Mouse (Mus musculus) CH12.LX (cell line): ENCODE measurements around the gene Setd3. TPM values are rescaled to one million over a fixed set of nuclear protein-coding genes. Genes with fewer than 3 reads are reported as not detected.
A peak's percentile ranks its signal among the peaks of the same experiment; 100 is the strongest.

ENCODE experiments used
- DNase-seq: peaks from one replicate; pipeline ENCODE4 v3.0.0-alpha.2; 2013; ENCODE audit errors: extremely low read depth
- H3K27ac ChIP-seq: 2 replicates; pipeline ENCODE4 v1.5.1; 2012; ENCODE audit warnings: low read depth, mild to moderate bottlenecking, control low read depth, moderate library complexity; ENCODE audit not compliant: insufficient read depth
- H3K27me3 ChIP-seq: replicated peaks from 2 replicates; pipeline ENCODE3; 2012; ENCODE audit warnings: inconsistent platforms
- H3K36me3 ChIP-seq, 2 experiments: replicated peaks in 1 of 2; 2 replicates each; pipeline versions ENCODE3 to v1.6.1; 2012; ENCODE audit warnings: inconsistent platforms in 1 of 2, low read length in 1 of 2, mild to moderate bottlenecking in 1 of 2, mixed read lengths in 1 of 2, moderate library complexity in 1 of 2; ENCODE audit not compliant: control insufficient read depth in 1 of 2, insufficient read depth in 1 of 2
- H3K4me1 ChIP-seq, 2 experiments: 2 replicates each; pipeline ENCODE4 v1.6.1; 2012; ENCODE audit warnings: inconsistent platforms in 1 of 2, moderate library complexity in 1 of 2; ENCODE audit not compliant: insufficient read depth in 2 of 2, control insufficient read depth in 1 of 2
- H3K4me2 ChIP-seq: 2 replicates; pipeline ENCODE4 v1.6.1; 2012; ENCODE audit warnings: low read depth, mild to moderate bottlenecking, control low read depth; ENCODE audit not compliant: poor library complexity, insufficient read depth, severe bottlenecking
- H3K4me3 ChIP-seq, 3 experiments: fragments of 150-350 bp in 1 of 3; sonication (generic) in 1 of 3; replicated peaks in 1 of 3; 2 replicates each; pipeline versions ENCODE3 to v1.5.1; 2011 to 2012; ENCODE audit warnings: low read depth in 2 of 3, low read length in 2 of 3, mild to moderate bottlenecking in 2 of 3, moderate library complexity in 2 of 3, control low read depth in 1 of 3, improper control_type of control experiment in 1 of 3, inconsistent platforms in 1 of 3, mixed read lengths in 1 of 3; ENCODE audit not compliant: poor library complexity in 1 of 3
- H3K79me2 ChIP-seq: replicated peaks from 2 replicates; pipeline ENCODE4 v1.6.1; 2012; ENCODE audit warnings: mild to moderate bottlenecking, moderate library complexity; ENCODE audit not compliant: control insufficient read depth, poor library complexity, insufficient read depth, severe bottlenecking; ENCODE audit errors: extremely low read depth
- H3K9ac ChIP-seq: 2 replicates; pipeline ENCODE4 v1.6.1; 2012; ENCODE audit warnings: low read depth, mild to moderate bottlenecking, control low read depth, moderate library complexity; ENCODE audit not compliant: insufficient read depth
- H3K9me3 ChIP-seq: replicated peaks from 2 replicates; pipeline ENCODE3; 2012; ENCODE audit warnings: low read length, inconsistent platforms, mixed read lengths
- BHLHE40 ChIP-seq: IDR thresholded peaks from 2 replicates; pipeline ENCODE4 v1.6.1; 2011; ENCODE audit warnings: mild to moderate bottlenecking, low read depth, low read length, improper control_type of control experiment
- EP300 ChIP-seq: IDR thresholded peaks from 2 replicates; pipeline ENCODE4 v1.6.1; 2011; ENCODE audit warnings: low read length, improper control_type of control experiment
- ETS1 ChIP-seq: conservative IDR thresholded peaks from 2 replicates; pipeline ENCODE4 v1.6.1; 2012; ENCODE audit warnings: low read depth, mild to moderate bottlenecking, inconsistent platforms, low read length, improper control_type of control experiment, moderate library complexity
- GABPA ChIP-seq: IDR thresholded peaks from 2 replicates; pipeline ENCODE4 v1.6.1; 2012; ENCODE audit warnings: low read depth, low read length, improper control_type of control experiment, inconsistent platforms; ENCODE audit not compliant: insufficient replicate concordance
- HCFC1 ChIP-seq: IDR thresholded peaks from 2 replicates; pipeline ENCODE4 v1.6.1; 2012; ENCODE audit warnings: low read depth, mild to moderate bottlenecking, inconsistent platforms, low read length, improper control_type of control experiment
- IRF4 ChIP-seq: IDR thresholded peaks from 2 replicates; pipeline ENCODE4 v1.6.1; 2014; ENCODE audit warnings: low read depth, mild to moderate bottlenecking, inconsistent platforms, low read length, improper control_type of control experiment
- JUN ChIP-seq: IDR thresholded peaks from 2 replicates; pipeline ENCODE4 v1.6.1; 2011; ENCODE audit warnings: low read depth, mild to moderate bottlenecking, low read length, improper control_type of control experiment, moderate library complexity; ENCODE audit not compliant: insufficient read depth
- JUND ChIP-seq: conservative IDR thresholded peaks from 2 replicates; pipeline ENCODE4 v1.6.1; 2011; ENCODE audit warnings: low read depth, low read length, improper control_type of control experiment
- KAT2A ChIP-seq: IDR thresholded peaks from 2 replicates; pipeline ENCODE4 v1.6.1; 2012; ENCODE audit warnings: low read length, improper control_type of control experiment, inconsistent platforms; ENCODE audit not compliant: insufficient replicate concordance
- MAFK ChIP-seq: IDR thresholded peaks from 2 replicates; pipeline ENCODE4 v1.6.1; 2011; ENCODE audit warnings: low read length, improper control_type of control experiment; ENCODE audit not compliant: insufficient replicate concordance
- MAX ChIP-seq: IDR thresholded peaks from 2 replicates; pipeline ENCODE4 v1.6.1; 2011; ENCODE audit warnings: low read length, improper control_type of control experiment
- MAZ ChIP-seq: IDR thresholded peaks from 2 replicates; pipeline ENCODE4 v1.6.1; 2012; ENCODE audit warnings: low read depth, mild to moderate bottlenecking, inconsistent platforms, low read length, improper control_type of control experiment, moderate library complexity
- MEF2A ChIP-seq: IDR thresholded peaks from 2 replicates; pipeline ENCODE4 v1.6.1; 2014; ENCODE audit warnings: low read depth, mild to moderate bottlenecking, inconsistent platforms, low read length, improper control_type of control experiment, borderline replicate concordance
- MYC ChIP-seq: IDR thresholded peaks from 2 replicates; pipeline ENCODE4 v1.6.1; 2011; ENCODE audit warnings: low read depth, mild to moderate bottlenecking, improper control_type of control experiment, low read length
- RAD21 ChIP-seq: IDR thresholded peaks from 2 replicates; pipeline ENCODE4 v1.6.1; 2011; ENCODE audit warnings: low read depth, mild to moderate bottlenecking, low read length, improper control_type of control experiment, moderate library complexity
- RCOR1 ChIP-seq: conservative IDR thresholded peaks from 2 replicates; pipeline ENCODE4 v1.6.1; 2012; ENCODE audit warnings: low read depth, mild to moderate bottlenecking, inconsistent platforms, low read length, improper control_type of control experiment
- SIN3A ChIP-seq: IDR thresholded peaks from 2 replicates; pipeline ENCODE4 v1.6.1; 2012; ENCODE audit warnings: low read length, improper control_type of control experiment, inconsistent platforms
- TCF12 ChIP-seq: IDR thresholded peaks from 2 replicates; pipeline ENCODE4 v1.6.1; 2014; ENCODE audit warnings: low read depth, mild to moderate bottlenecking, inconsistent platforms, low read length, improper control_type of control experiment
- UBTF ChIP-seq: IDR thresholded peaks from 2 replicates; pipeline ENCODE4 v1.6.1; 2012; ENCODE audit warnings: low read depth, mild to moderate bottlenecking, inconsistent platforms, low read length, improper control_type of control experiment, moderate library complexity
- USF2 ChIP-seq: conservative IDR thresholded peaks from 2 replicates; pipeline ENCODE4 v1.6.1; 2011; ENCODE audit warnings: low read depth, low read length, improper control_type of control experiment
- ZMIZ1 ChIP-seq: IDR thresholded peaks from 2 replicates; pipeline ENCODE4 v1.6.1; 2012; ENCODE audit warnings: low read depth, mild to moderate bottlenecking, inconsistent platforms, low read length, improper control_type of control experiment
- ZNF384 ChIP-seq: IDR thresholded peaks from 2 replicates; pipeline ENCODE4 v1.6.1; 2012; ENCODE audit warnings: low read depth, low read length, improper control_type of control experiment, inconsistent platforms
- dilution Hi-C: fragments of 300-500 bp; cut with MboI; formaldehyde crosslinking; loops from 2 replicates; pipeline ENCODE4 v1.14.3; 2020; ENCODE audit warnings: low sequenced_read_pairs; ENCODE audit not compliant: extremely low pct_unique_long_range_greater_than_20kb, extremely low pct_ligation_motif_present
- in situ Hi-C: fragments of 300-500 bp; cut with MboI; formaldehyde crosslinking; loops from 3 replicates; pipeline ENCODE4 v1.14.3; 2019; ENCODE audit warnings: low sequenced_read_pairs, low pct_ligation_motif_present, low pct_unique_long_range_greater_than_20kb, mixed read lengths
- polyA plus RNA-seq: library from polyadenylated mRNA; unstranded; fragments of >175 nt; gene quantifications from 2 replicates; pipeline ENCODE4 v1.2.1, GENCODE M21; 2012; ENCODE audit warnings: low read depth; ENCODE audit not compliant: insufficient read length
- total RNA-seq, 2 experiments: library from RNA; depleted of rRNA; stranded (reverse); fragments of 300-350 nt in 1 of 2; fragments of >200 nt in 1 of 2; gene quantifications; 2 replicates each; pipeline ENCODE4 v1.2.3; 2012 to 2014

Gene Setd3
- total and polyA plus RNA-seq, 3 experiments = 44.3 to 65.9 (median 55.8) TPM

DNA sequence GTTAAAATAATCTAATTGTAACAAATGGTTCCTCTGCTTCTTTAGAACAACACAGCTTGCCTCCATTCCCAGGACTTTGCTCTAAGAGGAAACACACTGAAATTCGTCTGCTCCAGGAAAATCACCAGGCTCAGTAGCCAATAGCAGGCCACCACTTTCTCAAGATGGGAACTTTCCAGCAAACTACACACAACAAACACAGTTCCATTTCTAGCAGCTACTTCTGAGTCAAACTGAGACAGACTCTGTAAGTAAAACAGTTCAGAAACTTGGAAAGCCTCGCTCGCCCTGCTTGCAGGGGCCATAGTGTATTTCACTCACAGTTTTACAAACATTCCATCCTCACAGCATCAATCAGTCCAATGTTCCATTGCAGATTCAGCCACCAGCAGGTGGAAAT lies 2.7 kb downstream of the Setd3 start:
- H3K4me1 ChIP-seq = peaks cover 12 to 74% of the 10 kb centered on the region in 2 experiments
- H3K4me2 ChIP-seq = peak overlapping the region; percentile 72
- DNase-seq = peak; percentile 42
- peaks cover 75% of the 10 kb centered on the region for H3K79me2 ChIP-seq
- H3K27ac ChIP-seq = peak overlapping the region; percentile 46; the same call in 1 of the 2 replicates
- dilution Hi-C loops (no loop called here), in situ Hi-C loops (no loop called here)
- H3K4me3 ChIP-seq = no peak overlapping the region
- peak overlapping the region; percentile 37; the same call in 1 of the 2 replicates for H3K9ac ChIP-seq
- H3K27me3 ChIP-seq = no peaks in the 10 kb centered on the region
- no peaks in the 10 kb centered on the region for H3K9me3 ChIP-seq
- TF ChIP-seq JUND (peak; percentile 83), ETS1 (peak; percentile 24; the same call in 1 of the 2 replicates), RCOR1 (no peak), USF2 (no peak), IRF4 (peak; percentile 92), ZMIZ1 (no peak), MYC (no peak), ZNF384 (no peak), RAD21 (no peak), MEF2A (peak; percentile 85), MAX (no peak), MAFK (no peak), MAZ (no peak), SIN3A (peak; percentile 74; the same call in 1 of the 2 replicates), GABPA (no peak), KAT2A (no peak), JUN (peak; percentile 56), TCF12 (no peak), HCFC1 (peak; percentile 14; the same call in 1 of the 2 replicates), UBTF (no peak), BHLHE40 (0 out of 2 replicates have a peak, but pooled peaks have one; percentile 22), EP300 (peak; percentile 74)
- H3K36me3 ChIP-seq = peaks cover 0 to 5% of the 10 kb centered on the region in 2 experiments
